Mouse (Mus musculus) MEL (cell line): ENCODE measurements around the gene Nrxn2.

Experiments
- CTCF ChIP-seq, 3 experiments: IDR thresholded peaks in 2 of 3; conservative IDR thresholded peaks in 1 of 3; 2 replicates each; pipeline ENCODE4 v1.5.1; 2011 to 2012; ENCODE audit warnings: low read length in 3 of 3, low read depth in 2 of 3, mild to moderate bottlenecking in 2 of 3, improper control_type of control experiment in 1 of 3, inconsistent platforms in 1 of 3, mixed read lengths in 1 of 3, moderate library complexity in 1 of 3; ENCODE audit not compliant: control insufficient read depth in 1 of 3, insufficient read depth in 1 of 3, poor library complexity in 1 of 3, severe bottlenecking in 1 of 3
- ELF1 ChIP-seq: IDR thresholded peaks from 2 replicates; pipeline ENCODE4 v1.6.1; 2014; ENCODE audit warnings: low read depth, mild to moderate bottlenecking, inconsistent platforms, low read length, improper control_type of control experiment, moderate library complexity
- GABPA ChIP-seq: IDR thresholded peaks from 2 replicates; pipeline ENCODE4 v1.6.1; 2012; ENCODE audit warnings: low read depth, mild to moderate bottlenecking, inconsistent platforms, low read length, improper control_type of control experiment, moderate library complexity
- HCFC1 ChIP-seq: IDR thresholded peaks from 2 replicates; pipeline ENCODE4 v1.6.1; 2012; ENCODE audit warnings: low read depth, mild to moderate bottlenecking, inconsistent platforms, low read length, improper control_type of control experiment, moderate library complexity
- MAFK ChIP-seq: IDR thresholded peaks from 2 replicates; pipeline ENCODE4 v1.6.1; 2011; ENCODE audit warnings: low read depth, mild to moderate bottlenecking, low read length, improper control_type of control experiment, borderline replicate concordance
- MYC ChIP-seq: IDR thresholded peaks from 2 replicates; pipeline ENCODE4 v1.6.1; 2011; ENCODE audit warnings: low read depth, mild to moderate bottlenecking, low read length, improper control_type of control experiment, moderate library complexity

DNA sequence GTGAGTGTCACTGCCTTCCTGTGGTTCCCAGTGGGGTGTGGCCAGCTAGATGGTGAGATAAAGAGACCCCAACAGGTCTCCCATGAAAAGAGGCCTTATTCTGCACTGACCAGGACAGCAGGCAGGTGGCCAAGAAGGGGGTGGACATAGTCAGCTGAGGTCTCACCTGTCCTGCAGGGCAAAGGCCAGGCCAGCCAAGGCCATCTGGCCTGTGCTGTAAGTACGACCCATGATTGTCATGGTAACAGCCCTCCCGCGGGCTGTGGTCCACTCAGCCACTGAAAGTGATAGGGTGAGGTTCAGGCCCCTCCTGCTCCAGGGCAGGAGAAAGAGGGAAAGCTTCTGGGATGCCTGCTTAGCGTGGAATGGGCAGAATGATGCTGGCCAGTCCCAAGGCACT is 153.5 kb downstream of the Nrxn2 start:
- TF ChIP-seq CTCF (IDR thresholded peaks at IDR 0.05 in 2 of 3, conservative IDR thresholded peaks at IDR 0.05 in 1 of 3; ENCODE audit: control insufficient read depth in 1 of 3, insufficient read depth in 1 of 3, low read depth in 2 of 3, low read length in 3 of 3, poor library complexity in 1 of 3, severe bottlenecking in 1 of 3), result no peak
- no peak for TF ChIP-seq MYC
- TF ChIP-seq HCFC1, result no peak
- TF ChIP-seq MAFK, result no peak
- TF ChIP-seq GABPA, result no peak
- TF ChIP-seq ELF1, result no peak
